Mouse (Mus musculus): ENCODE results near the gene Pard3.

The Pard3 gene

GRCm38 (mm10) chr8:127542162-127542561, 478.5 kb downstream of the Pard3 start:
- DNase-seq (ENCODE audit: low read depth, low spot score), result no peak
- Histone ChIP-seq H3K27me3 (ENCODE audit: control insufficient read depth, insufficient read depth, low read length, poor library complexity, severe bottlenecking) (no peaks in the 10 kb centered on the region), H3K36me3 (ENCODE audit: control insufficient read depth, insufficient read depth, low read length, poor library complexity, severe bottlenecking) (no peaks in the 10 kb centered on the region)

- Histone ChIP-seq H3K36me3 (ENCODE audit: control insufficient read depth, insufficient read depth, low read length, poor library complexity, severe bottlenecking) (no peaks in the 10 kb centered on the region), H3K27me3 (ENCODE audit: control insufficient read depth, insufficient read depth, low read length, poor library complexity, severe bottlenecking) (no peaks in the 10 kb centered on the region)
- no peak for DNase-seq (ENCODE audit: low read depth, low spot score)
These were observed 480.0 kb downstream of the Pard3 start for GRCm38 (mm10) chr8:127543676-127544075.

DNA sequence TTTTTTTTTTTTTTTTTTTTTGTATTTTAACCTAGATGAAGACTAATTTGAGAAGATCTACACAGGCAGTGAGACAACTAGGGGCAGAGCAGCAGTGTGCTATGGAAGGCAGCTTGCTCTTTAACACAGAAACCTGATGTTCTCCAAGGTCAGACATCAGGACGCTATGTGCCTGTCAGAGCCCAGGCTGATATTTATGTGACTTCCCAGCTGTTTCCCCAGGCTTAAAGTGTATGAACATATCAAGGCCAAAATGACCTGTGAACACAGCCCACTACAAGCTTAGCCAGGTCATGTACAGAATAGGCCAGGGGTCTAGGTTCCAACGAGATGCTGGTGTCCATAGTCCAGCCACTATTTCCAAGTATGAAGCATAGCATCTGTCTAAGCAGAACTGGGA, 482.5 kb downstream of the Pard3 start:
- DNase-seq (ENCODE audit: low read depth, low spot score), result no peak
- Histone ChIP-seq H3K27me3 (ENCODE audit: control insufficient read depth, insufficient read depth, low read length, poor library complexity, severe bottlenecking) (no peaks in the 10 kb centered on the region), H3K36me3 (ENCODE audit: control insufficient read depth, insufficient read depth, low read length, poor library complexity, severe bottlenecking) (no peaks in the 10 kb centered on the region)

DNA sequence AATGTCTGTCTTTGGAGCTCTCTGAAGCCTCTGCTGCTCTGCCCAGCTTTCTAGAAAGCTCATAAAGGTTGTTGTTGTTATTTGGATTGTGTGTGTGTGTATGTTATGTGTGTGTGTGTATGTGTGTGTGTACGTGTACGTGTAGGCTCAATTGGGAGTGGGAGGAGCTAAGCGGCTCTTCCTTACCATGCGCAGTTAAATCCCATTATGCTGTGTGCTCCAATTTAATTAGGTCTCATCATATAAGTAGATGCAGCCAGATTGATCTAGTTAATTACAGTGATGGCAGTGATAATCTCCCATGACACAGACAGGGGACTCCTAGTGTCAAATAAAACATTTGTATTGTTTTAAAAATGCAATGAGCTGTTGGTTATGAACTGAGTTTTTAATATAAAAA, 487.2 kb downstream of the Pard3 start:
- DNase-seq (ENCODE audit: low read depth, low spot score), result no peak
- Histone ChIP-seq H3K36me3 (ENCODE audit: control insufficient read depth, insufficient read depth, low read length, poor library complexity, severe bottlenecking) (no peaks in the 10 kb centered on the region), H3K27me3 (ENCODE audit: control insufficient read depth, insufficient read depth, low read length, poor library complexity, severe bottlenecking) (no peaks in the 10 kb centered on the region)

DNA sequence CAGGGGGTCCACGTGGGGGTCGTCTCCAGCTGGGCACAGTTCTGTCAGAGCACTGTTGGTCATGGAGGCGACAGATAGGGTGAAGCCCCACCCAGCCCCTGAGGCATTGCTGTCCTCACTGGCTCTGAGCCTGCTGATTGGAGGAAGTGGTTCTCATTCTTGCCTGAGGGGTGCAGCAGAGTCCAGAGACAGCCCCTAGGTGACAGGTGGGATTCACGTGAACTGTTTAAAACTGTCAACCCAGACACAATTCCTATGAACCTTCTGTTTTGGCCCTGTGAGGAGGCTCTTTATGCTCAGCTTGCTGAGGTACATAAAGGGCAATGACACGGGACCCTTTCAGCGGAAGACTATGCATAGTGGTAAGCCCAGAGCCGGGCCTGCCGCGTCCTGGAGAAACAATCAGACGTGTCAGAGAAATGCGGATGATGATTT, 488.5 kb downstream of the Pard3 start:
- Histone ChIP-seq H3K27me3 (ENCODE audit: control insufficient read depth, insufficient read depth, low read length, poor library complexity, severe bottlenecking) (no peaks in the 10 kb centered on the region), H3K36me3 (ENCODE audit: control insufficient read depth, insufficient read depth, low read length, poor library complexity, severe bottlenecking) (no peaks in the 10 kb centered on the region)
- no peak for DNase-seq (ENCODE audit: low read depth, low spot score)

GRCm38 (mm10) chr8:127552836-127553235, 489.1 kb downstream of the Pard3 start:
- H3K36me3 ChIP-seq (ENCODE audit: control insufficient read depth, insufficient read depth, low read length, poor library complexity, severe bottlenecking), result no peaks in the 10 kb centered on the region
- DNase-seq (ENCODE audit: low read depth, low spot score), result no peak
- no peaks in the 10 kb centered on the region for H3K27me3 ChIP-seq (ENCODE audit: control insufficient read depth, insufficient read depth, low read length, poor library complexity, severe bottlenecking)

GRCm38 (mm10) chr8:127553582-127553981, 489.9 kb downstream of the Pard3 start:
- Histone ChIP-seq H3K27me3 (ENCODE audit: control insufficient read depth, insufficient read depth, low read length, poor library complexity, severe bottlenecking) (no peaks in the 10 kb centered on the region), H3K36me3 (ENCODE audit: control insufficient read depth, insufficient read depth, low read length, poor library complexity, severe bottlenecking) (no peaks in the 10 kb centered on the region)
- no peak for DNase-seq (ENCODE audit: low read depth, low spot score)

- DNase-seq (ENCODE audit: low read depth, low spot score), result no peak
- Histone ChIP-seq H3K27me3 (ENCODE audit: control insufficient read depth, insufficient read depth, low read length, poor library complexity, severe bottlenecking) (no peaks in the 10 kb centered on the region), H3K36me3 (ENCODE audit: control insufficient read depth, insufficient read depth, low read length, poor library complexity, severe bottlenecking) (no peaks in the 10 kb centered on the region)
These were observed 492.1 kb downstream of the Pard3 start for GRCm38 (mm10) chr8:127555795-127556194.

DNA sequence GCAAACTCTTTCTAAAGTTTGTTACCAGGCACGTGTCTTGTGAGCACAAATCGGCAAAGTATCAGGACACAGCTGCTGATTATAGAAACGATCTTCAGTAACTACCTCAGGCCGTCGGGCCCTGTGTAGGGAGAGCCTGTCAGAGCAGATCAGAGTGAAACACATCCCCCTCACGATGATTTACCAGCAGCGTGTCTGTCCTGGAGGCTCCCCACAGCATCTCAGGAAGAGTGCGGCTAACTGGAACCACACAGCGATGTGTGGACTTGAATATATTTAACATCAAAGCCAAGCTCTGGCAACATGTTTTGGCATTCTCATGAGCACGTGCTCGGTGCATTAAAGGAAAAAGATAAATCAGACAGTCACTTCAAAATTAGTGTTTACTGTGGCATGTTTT, 493.3 kb downstream of the Pard3 start:
- Histone ChIP-seq H3K36me3 (ENCODE audit: control insufficient read depth, insufficient read depth, low read length, poor library complexity, severe bottlenecking) (no peaks in the 10 kb centered on the region), H3K27me3 (ENCODE audit: control insufficient read depth, insufficient read depth, low read length, poor library complexity, severe bottlenecking) (no peaks in the 10 kb centered on the region)
- no peak for DNase-seq (ENCODE audit: low read depth, low spot score)

GRCm38 (mm10) chr8:127557566-127557965, 493.9 kb downstream of the Pard3 start:
- no peak for DNase-seq (ENCODE audit: low read depth, low spot score)
- H3K27me3 ChIP-seq (ENCODE audit: control insufficient read depth, insufficient read depth, low read length, poor library complexity, severe bottlenecking), result no peaks in the 10 kb centered on the region
- no peaks in the 10 kb centered on the region for H3K36me3 ChIP-seq (ENCODE audit: control insufficient read depth, insufficient read depth, low read length, poor library complexity, severe bottlenecking)

- Histone ChIP-seq H3K36me3 (ENCODE audit: control insufficient read depth, insufficient read depth, low read length, poor library complexity, severe bottlenecking) (no peaks in the 10 kb centered on the region), H3K27me3 (ENCODE audit: control insufficient read depth, insufficient read depth, low read length, poor library complexity, severe bottlenecking) (no peaks in the 10 kb centered on the region)
- DNase-seq (ENCODE audit: low read depth, low spot score), result no peak
These were observed 499.9 kb downstream of the Pard3 start for GRCm38 (mm10) chr8:127563634-127564033.

GRCm38 (mm10) chr8:127564426-127564825, 500.7 kb downstream of the Pard3 start:
- Histone ChIP-seq H3K36me3 (ENCODE audit: control insufficient read depth, insufficient read depth, low read length, poor library complexity, severe bottlenecking) (no peaks in the 10 kb centered on the region), H3K27me3 (ENCODE audit: control insufficient read depth, insufficient read depth, low read length, poor library complexity, severe bottlenecking) (no peaks in the 10 kb centered on the region)
- DNase-seq (ENCODE audit: low read depth, low spot score), result no peak

DNA sequence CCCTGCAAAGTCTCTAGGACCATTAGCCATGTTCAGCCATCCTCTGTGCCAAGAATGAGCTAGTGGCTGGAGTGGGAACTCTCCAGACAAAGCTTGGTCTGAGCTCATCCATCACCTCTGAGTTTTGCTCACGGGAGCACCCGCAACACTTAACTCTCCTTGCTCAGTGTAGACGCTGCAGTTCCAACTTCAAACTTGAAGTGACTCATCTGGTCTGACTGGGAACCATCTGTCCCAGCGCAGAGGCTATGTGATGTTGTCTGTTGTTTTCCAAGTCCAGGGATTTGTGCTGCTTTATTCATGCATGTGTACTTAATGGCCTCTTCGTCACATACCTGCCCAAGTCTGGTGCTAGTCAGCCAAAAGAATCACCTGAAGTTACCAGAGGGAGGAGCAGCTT, 505.5 kb downstream of the Pard3 start:
- Histone ChIP-seq H3K27me3 (ENCODE audit: control insufficient read depth, insufficient read depth, low read length, poor library complexity, severe bottlenecking) (no peaks in the 10 kb centered on the region), H3K36me3 (ENCODE audit: control insufficient read depth, insufficient read depth, low read length, poor library complexity, severe bottlenecking) (no peaks in the 10 kb centered on the region)
- no peak for DNase-seq (ENCODE audit: low read depth, low spot score)

- H3K27me3 ChIP-seq (ENCODE audit: control insufficient read depth, insufficient read depth, low read length, poor library complexity, severe bottlenecking), result no peaks in the 10 kb centered on the region
- DNase-seq (ENCODE audit: low read depth, low spot score), result no peak
- H3K36me3 ChIP-seq (ENCODE audit: control insufficient read depth, insufficient read depth, low read length, poor library complexity, severe bottlenecking), result no peaks in the 10 kb centered on the region
These were observed 506.8 kb downstream of the Pard3 start for GRCm38 (mm10) chr8:127570527-127570926.

- Histone ChIP-seq H3K36me3 (ENCODE audit: control insufficient read depth, insufficient read depth, low read length, poor library complexity, severe bottlenecking) (no peaks in the 10 kb centered on the region), H3K27me3 (ENCODE audit: control insufficient read depth, insufficient read depth, low read length, poor library complexity, severe bottlenecking) (no peaks in the 10 kb centered on the region)
- DNase-seq (ENCODE audit: low read depth, low spot score), result no peak
These were observed 508.8 kb downstream of the Pard3 start for GRCm38 (mm10) chr8:127572493-127572892.

DNA sequence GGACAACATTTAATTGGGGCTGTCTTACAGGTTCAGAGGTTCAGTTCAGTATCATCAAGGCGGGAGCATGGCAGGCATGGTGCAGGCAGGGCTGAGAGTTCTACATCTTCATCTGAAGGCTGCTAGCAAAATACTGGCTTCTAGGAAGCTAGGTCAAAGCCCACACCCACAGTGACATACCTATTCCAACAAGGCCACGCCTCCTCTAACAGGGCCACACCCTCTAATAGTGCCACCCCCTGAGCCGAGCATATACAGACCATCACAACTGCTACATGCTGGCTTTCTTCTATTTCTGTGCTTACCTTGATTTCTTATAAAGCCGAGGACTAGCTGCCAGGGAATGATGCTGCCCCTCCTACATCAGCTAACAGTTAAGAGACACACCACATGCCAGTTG, 513.0 kb downstream of the Pard3 start:
- no peak for DNase-seq (ENCODE audit: low read depth, low spot score)
- Histone ChIP-seq H3K27me3 (ENCODE audit: control insufficient read depth, insufficient read depth, low read length, poor library complexity, severe bottlenecking) (no peaks in the 10 kb centered on the region), H3K36me3 (ENCODE audit: control insufficient read depth, insufficient read depth, low read length, poor library complexity, severe bottlenecking) (no peaks in the 10 kb centered on the region)

All from splenic B cell, adult 2 months (primary cell).